Mouse (Mus musculus) G1E (cell line): ENCODE data around the gene Phf21b.

ENCODE experiments used
- CTCF ChIP-seq: IDR thresholded peaks from 2 replicates; pipeline ENCODE4 v1.5.1; 2012; ENCODE audit warnings: low read depth, low read length, inconsistent platforms, mixed read lengths
- TAL1 ChIP-seq: conservative IDR thresholded peaks from 2 replicates; pipeline ENCODE4 v1.6.1; 2012; ENCODE audit warnings: low read depth, low read length, inconsistent platforms, mixed read lengths

DNA sequence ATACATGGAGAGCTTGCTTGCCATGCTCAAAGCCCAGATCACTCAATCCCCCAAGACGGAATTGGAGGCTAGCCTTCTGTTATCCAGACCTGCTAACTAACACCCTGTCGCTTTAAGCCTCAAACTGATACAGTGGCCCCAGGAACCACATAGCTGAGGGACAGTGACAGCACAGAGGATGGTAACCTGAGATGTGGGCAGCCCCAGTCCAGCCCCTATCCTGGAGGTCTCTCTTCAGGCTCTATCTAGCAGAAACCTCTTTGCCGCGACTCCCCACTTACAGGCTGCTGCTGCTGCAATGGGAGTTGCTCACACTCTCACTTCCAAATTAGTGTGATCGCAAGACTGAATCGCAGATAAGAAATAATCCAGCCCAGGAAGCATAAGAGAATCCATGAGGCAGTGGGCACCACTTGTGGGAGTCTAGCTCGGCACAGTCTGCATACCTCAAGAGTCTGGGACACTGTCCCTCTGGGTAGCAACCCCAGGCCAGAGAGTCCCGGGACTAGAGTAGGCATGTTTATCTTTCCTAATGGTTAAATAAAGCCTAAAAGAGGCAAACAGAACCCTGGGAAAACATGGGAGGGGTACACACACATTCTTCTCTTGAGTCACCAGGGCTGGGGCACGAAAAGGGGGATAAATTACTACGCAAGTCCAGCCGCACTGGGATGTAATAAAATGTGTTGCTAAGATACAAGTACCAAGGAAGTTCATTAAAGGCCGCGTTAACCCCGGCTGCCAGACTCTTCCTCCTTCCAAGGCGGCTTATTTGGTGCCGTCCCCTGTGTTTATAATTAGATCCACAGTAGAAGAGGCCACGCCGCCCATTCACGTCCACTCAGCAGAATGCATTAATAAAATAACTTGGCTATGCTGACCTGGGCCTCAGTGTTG is 13.7 kb downstream of the Phf21b start:
- TF ChIP-seq TAL1 (no peak), CTCF (no peak)
